Mouse (Mus musculus): ENCODE results near the gene P2ry2. TPM values are rescaled to one million over a fixed set of nuclear protein-coding genes. Genes with fewer than 3 reads are reported as not detected.
A peak's percentile ranks its signal among the peaks of the same experiment; 100 is the strongest.

P2ry2 gene
- polyA plus RNA-seq, 1 experiment from 2014 or later = not detected

- no peak overlapping the region for H3K4me3 ChIP-seq (ENCODE audit: low read depth, low read length)
- no peak overlapping the region for H3K9ac ChIP-seq (ENCODE audit: low read length)
- ATAC-seq (ENCODE audit: low FRiP score) (no peak), DNase-seq (ENCODE audit: low spot score, missing footprints) (no peak)
- H3K4me2 ChIP-seq = no peak overlapping the region
- 0 out of 2 replicates have a peak, but pooled peaks cover 5% of the 10 kb centered on the region for H3K4me1 ChIP-seq (ENCODE audit: control insufficient read depth, insufficient read depth, low read length)
- H3K27me3 ChIP-seq (ENCODE audit: control insufficient read depth, insufficient read depth, low read length) = peaks cover 40% of the 10 kb centered on the region
- H3K9me3 ChIP-seq (ENCODE audit: control insufficient read depth, low read length) = no peaks in the 10 kb centered on the region
- no peaks in the 10 kb centered on the region for H3K36me3 ChIP-seq (ENCODE audit: control insufficient read depth, insufficient read depth, low read length)
- no peak overlapping the region for H3K27ac ChIP-seq (ENCODE audit: low read depth, low read length)
- 64% methylated on average over 3 of the region's 3 CpGs for WGBS
Measured at GRCm38 (mm10) chr7:101010741-101011140, 1.9 kb downstream of the P2ry2 start.

DNA sequence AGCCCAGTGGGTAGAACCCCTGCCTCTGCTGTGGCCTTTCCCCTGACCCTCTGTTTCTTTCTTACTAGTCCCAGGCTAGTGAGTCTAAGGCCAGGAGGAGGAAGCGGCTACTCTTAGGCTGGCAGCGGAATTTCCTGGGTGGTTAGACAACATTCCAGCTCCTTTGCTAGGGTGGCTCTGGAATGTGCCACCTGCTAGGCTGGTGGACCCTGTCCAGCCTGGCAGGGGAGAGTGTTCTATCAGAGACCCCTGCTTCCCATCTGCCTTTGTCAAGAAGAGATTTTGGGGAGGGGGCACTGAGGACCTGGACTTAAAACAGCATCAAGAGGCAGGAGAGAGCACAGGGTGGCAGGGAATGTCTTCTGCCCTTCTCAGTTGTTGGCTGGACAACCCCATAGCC, 6.5 kb downstream of the P2ry2 start:
- Histone ChIP-seq H3K36me3 (ENCODE audit: control insufficient read depth, insufficient read depth, low read length) (no peaks in the 10 kb centered on the region), H3K9me3 (ENCODE audit: control insufficient read depth, low read length) (no peaks in the 10 kb centered on the region), H3K9ac (ENCODE audit: low read length) (no peak overlapping the region), H3K4me2 (no peak overlapping the region), H3K27ac (ENCODE audit: low read depth, low read length) (no peak overlapping the region), H3K27me3 (ENCODE audit: control insufficient read depth, insufficient read depth, low read length) (peaks cover 12% of the 10 kb centered on the region), H3K4me1 (ENCODE audit: control insufficient read depth, insufficient read depth, low read length) (no peaks in the 10 kb centered on the region), H3K4me3 (ENCODE audit: low read depth, low read length) (no peak overlapping the region)
- WGBS = 74% methylated on average over 2 of the region's 2 CpGs
- ATAC-seq (ENCODE audit: low FRiP score) (no peak), DNase-seq (ENCODE audit: low spot score, missing footprints) (peak; percentile 28)

DNA sequence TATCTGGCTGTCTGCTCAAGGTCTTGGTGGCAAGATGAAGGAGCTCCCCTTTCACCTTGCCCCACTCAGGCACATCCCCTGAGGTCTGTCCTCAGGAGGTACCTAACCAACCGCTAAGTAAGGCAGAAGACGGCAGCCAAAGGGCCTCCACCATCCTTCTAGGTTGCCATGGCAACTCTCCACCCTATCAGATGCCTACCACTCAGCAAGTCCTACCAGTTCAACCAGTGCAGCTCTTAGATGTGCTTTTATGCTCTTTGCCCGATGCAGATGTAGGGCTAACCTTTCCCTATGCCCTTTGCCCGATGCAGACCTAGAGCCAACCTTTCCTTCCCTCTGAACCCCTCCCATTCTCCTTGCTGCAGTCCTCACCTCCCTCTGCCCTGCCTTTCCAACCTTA, 7.5 kb downstream of the P2ry2 start:
- Histone ChIP-seq H3K27ac (ENCODE audit: low read depth, low read length) (no peak overlapping the region), H3K4me2 (no peak overlapping the region), H3K4me3 (ENCODE audit: low read depth, low read length) (no peak overlapping the region), H3K36me3 (ENCODE audit: control insufficient read depth, insufficient read depth, low read length) (no peaks in the 10 kb centered on the region), H3K9me3 (ENCODE audit: control insufficient read depth, low read length) (no peaks in the 10 kb centered on the region), H3K27me3 (ENCODE audit: control insufficient read depth, insufficient read depth, low read length) (peaks cover 2% of the 10 kb centered on the region; the same call in 1 of the 2 replicates), H3K9ac (ENCODE audit: low read length) (no peak overlapping the region), H3K4me1 (ENCODE audit: control insufficient read depth, insufficient read depth, low read length) (no peaks in the 10 kb centered on the region)
- ATAC-seq (ENCODE audit: low FRiP score) (no peak), DNase-seq (ENCODE audit: low spot score, missing footprints) (no peak)
- 51% methylated on average over 4 of the region's 4 CpGs for WGBS

DNA sequence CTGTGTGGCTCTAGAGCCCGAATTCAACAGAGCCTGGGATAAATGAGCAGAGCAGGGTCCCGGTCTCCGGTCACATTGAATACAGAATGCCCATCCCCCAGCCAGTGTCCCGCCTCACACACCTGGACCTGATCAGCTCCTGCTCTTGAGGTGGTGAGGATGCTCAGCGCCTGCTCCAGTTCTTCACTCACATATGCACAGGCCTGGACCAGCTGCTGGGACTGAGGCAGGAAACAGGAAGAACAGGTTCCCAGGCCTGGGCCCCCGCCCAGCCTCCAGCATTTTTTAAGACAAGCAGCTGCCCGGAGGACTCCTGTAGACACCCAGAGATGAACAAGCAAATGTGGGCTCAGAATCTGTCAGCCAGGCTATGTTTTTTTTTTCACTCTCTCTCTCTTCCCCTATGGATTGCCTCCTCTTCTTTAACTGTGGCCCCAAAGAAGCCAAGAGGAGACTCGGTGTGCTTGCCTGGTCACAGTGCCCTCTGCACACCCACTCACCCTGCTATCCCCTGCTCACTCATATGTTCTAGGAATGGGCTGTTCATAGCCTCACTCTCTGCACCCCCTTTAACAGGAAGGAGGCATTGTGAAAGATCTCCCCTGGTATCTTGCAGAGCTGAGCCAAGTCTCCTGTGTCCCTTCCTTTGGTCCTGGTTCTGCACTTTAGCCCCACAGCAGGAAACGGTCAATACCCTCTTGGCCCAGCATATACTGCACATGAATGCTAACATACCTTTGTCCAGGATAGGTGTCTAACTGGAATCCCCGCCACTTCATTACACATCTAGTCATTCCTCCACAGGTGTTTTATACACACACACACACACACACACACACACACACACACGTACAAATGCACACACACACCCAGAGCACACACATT, 9.0 kb downstream of the P2ry2 start:
- Histone ChIP-seq H3K4me3 (ENCODE audit: low read depth, low read length) (no peak overlapping the region), H3K27me3 (ENCODE audit: control insufficient read depth, insufficient read depth, low read length) (no peaks in the 10 kb centered on the region), H3K4me2 (no peak overlapping the region), H3K27ac (ENCODE audit: low read depth, low read length) (no peak overlapping the region), H3K9me3 (ENCODE audit: control insufficient read depth, low read length) (no peaks in the 10 kb centered on the region), H3K9ac (ENCODE audit: low read length) (no peak overlapping the region), H3K4me1 (ENCODE audit: control insufficient read depth, insufficient read depth, low read length) (no peaks in the 10 kb centered on the region), H3K36me3 (ENCODE audit: control insufficient read depth, insufficient read depth, low read length) (no peaks in the 10 kb centered on the region)
- peak; percentile 44 for DNase-seq (ENCODE audit: low spot score, missing footprints)
- WGBS = 74% methylated on average over 11 of the region's 11 CpGs
- no peak for ATAC-seq (ENCODE audit: low FRiP score)

GRCm38 (mm10) chr7:101002274-101002673, 10.4 kb downstream of the P2ry2 start:
- Histone ChIP-seq H3K4me3 (ENCODE audit: low read depth, low read length) (no peak overlapping the region), H3K27me3 (ENCODE audit: control insufficient read depth, insufficient read depth, low read length) (no peaks in the 10 kb centered on the region), H3K4me1 (ENCODE audit: control insufficient read depth, insufficient read depth, low read length) (no peaks in the 10 kb centered on the region), H3K9ac (ENCODE audit: low read length) (no peak overlapping the region), H3K9me3 (ENCODE audit: control insufficient read depth, low read length) (no peaks in the 10 kb centered on the region), H3K4me2 (no peak overlapping the region), H3K27ac (ENCODE audit: low read depth, low read length) (no peak overlapping the region), H3K36me3 (ENCODE audit: control insufficient read depth, insufficient read depth, low read length) (no peaks in the 10 kb centered on the region)
- DNase-seq (ENCODE audit: low spot score, missing footprints) (no peak), ATAC-seq (ENCODE audit: low FRiP score) (no peak)
- 73% methylated on average over 6 of the region's 6 CpGs for WGBS

GRCm38 (mm10) chr7:100999623-101000022, 13.0 kb downstream of the P2ry2 start:
- DNase-seq (ENCODE audit: low spot score, missing footprints) (peak; percentile 51), ATAC-seq (ENCODE audit: low FRiP score) (no peak)
- Histone ChIP-seq H3K36me3 (ENCODE audit: control insufficient read depth, insufficient read depth, low read length) (no peaks in the 10 kb centered on the region), H3K9ac (ENCODE audit: low read length) (no peak overlapping the region), H3K4me2 (no peak overlapping the region), H3K9me3 (ENCODE audit: control insufficient read depth, low read length) (no peaks in the 10 kb centered on the region), H3K27me3 (ENCODE audit: control insufficient read depth, insufficient read depth, low read length) (no peaks in the 10 kb centered on the region), H3K4me3 (ENCODE audit: low read depth, low read length) (no peak overlapping the region), H3K27ac (ENCODE audit: low read depth, low read length) (no peak overlapping the region), H3K4me1 (ENCODE audit: control insufficient read depth, insufficient read depth, low read length) (no peaks in the 10 kb centered on the region)
- 77% methylated on average over 5 of the region's 5 CpGs for WGBS

DNA sequence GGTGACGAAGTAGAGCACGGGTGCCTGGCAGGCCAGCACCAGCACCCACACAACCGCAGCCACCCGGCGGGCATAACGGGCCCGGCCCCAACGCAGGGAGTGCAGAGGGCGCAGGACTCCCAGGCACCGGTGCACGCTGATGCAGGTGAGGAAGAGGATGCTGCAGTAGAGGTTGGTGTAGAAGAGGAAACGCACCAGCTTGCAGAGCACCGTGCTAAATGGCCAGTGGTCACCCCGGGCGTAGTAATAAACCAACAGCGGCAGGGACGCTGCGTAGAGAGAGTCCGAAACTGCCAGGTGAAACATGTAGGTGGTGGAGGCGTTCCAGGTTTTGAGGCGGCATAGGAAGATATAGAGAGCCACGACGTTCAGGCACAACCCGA, 14.1 kb downstream of the P2ry2 start:
- Histone ChIP-seq H3K27ac (ENCODE audit: low read depth, low read length) (no peak overlapping the region), H3K27me3 (ENCODE audit: control insufficient read depth, insufficient read depth, low read length) (no peaks in the 10 kb centered on the region), H3K9me3 (ENCODE audit: control insufficient read depth, low read length) (no peaks in the 10 kb centered on the region), H3K4me2 (no peak overlapping the region), H3K9ac (ENCODE audit: low read length) (no peak overlapping the region), H3K4me1 (ENCODE audit: control insufficient read depth, insufficient read depth, low read length) (no peaks in the 10 kb centered on the region), H3K36me3 (ENCODE audit: control insufficient read depth, insufficient read depth, low read length) (no peaks in the 10 kb centered on the region), H3K4me3 (ENCODE audit: low read depth, low read length) (no peak overlapping the region)
- 87% methylated on average over 24 of the region's 24 CpGs for WGBS
- DNase-seq (ENCODE audit: low spot score, missing footprints) (peak; percentile 73), ATAC-seq (ENCODE audit: low FRiP score) (no peak)

GRCm38 (mm10) chr7:100997951-100998577, 14.6 kb downstream of the P2ry2 start:
- H3K36me3 ChIP-seq (ENCODE audit: control insufficient read depth, insufficient read depth, low read length) = no peaks in the 10 kb centered on the region
- no peaks in the 10 kb centered on the region for H3K9me3 ChIP-seq (ENCODE audit: control insufficient read depth, low read length)
- no peak overlapping the region for H3K9ac ChIP-seq (ENCODE audit: low read length)
- 84% methylated on average over 31 of the region's 31 CpGs for WGBS
- no peak overlapping the region for H3K4me3 ChIP-seq (ENCODE audit: low read depth, low read length)
- no peak for ATAC-seq (ENCODE audit: low FRiP score)
- no peak overlapping the region for H3K27ac ChIP-seq (ENCODE audit: low read depth, low read length)
- no peaks in the 10 kb centered on the region for H3K27me3 ChIP-seq (ENCODE audit: control insufficient read depth, insufficient read depth, low read length)
- no peak overlapping the region for H3K4me2 ChIP-seq
- peak; percentile 77 for DNase-seq (ENCODE audit: low spot score, missing footprints)
- H3K4me1 ChIP-seq (ENCODE audit: control insufficient read depth, insufficient read depth, low read length) = no peaks in the 10 kb centered on the region

GRCm38 (mm10) chr7:100997215-100997614, 15.5 kb downstream of the P2ry2 start:
- no peak overlapping the region for H3K4me3 ChIP-seq (ENCODE audit: low read depth, low read length)
- H3K27me3 ChIP-seq (ENCODE audit: control insufficient read depth, insufficient read depth, low read length) = no peaks in the 10 kb centered on the region
- H3K4me2 ChIP-seq = no peak overlapping the region
- ATAC-seq (ENCODE audit: low FRiP score) = no peak
- 81% methylated on average over 1 of the region's 1 CpGs for WGBS
- no peak overlapping the region for H3K9ac ChIP-seq (ENCODE audit: low read length)
- H3K27ac ChIP-seq (ENCODE audit: low read depth, low read length) = no peak overlapping the region
- no peaks in the 10 kb centered on the region for H3K4me1 ChIP-seq (ENCODE audit: control insufficient read depth, insufficient read depth, low read length)
- DNase-seq (ENCODE audit: low spot score, missing footprints) = no peak
- H3K36me3 ChIP-seq (ENCODE audit: control insufficient read depth, insufficient read depth, low read length) = no peaks in the 10 kb centered on the region
- no peaks in the 10 kb centered on the region for H3K9me3 ChIP-seq (ENCODE audit: control insufficient read depth, low read length)

Data from midbrain, embryonic 11.5 days (tissue).